Mouse (Mus musculus): ENCODE data around the gene 4930467E23Rik. TPM values are rescaled to one million over a fixed set of nuclear protein-coding genes. Genes with fewer than 3 reads are reported as not detected.
"Not testable (repeated sequence)": the region's sequence is repeated elsewhere in the genome, so short reads cannot be mapped to it uniquely, and the experiment has no call there.

The 4930467E23Rik gene
- polyA plus RNA-seq, 1 experiment from 2014 or later, result not detected

DNA sequence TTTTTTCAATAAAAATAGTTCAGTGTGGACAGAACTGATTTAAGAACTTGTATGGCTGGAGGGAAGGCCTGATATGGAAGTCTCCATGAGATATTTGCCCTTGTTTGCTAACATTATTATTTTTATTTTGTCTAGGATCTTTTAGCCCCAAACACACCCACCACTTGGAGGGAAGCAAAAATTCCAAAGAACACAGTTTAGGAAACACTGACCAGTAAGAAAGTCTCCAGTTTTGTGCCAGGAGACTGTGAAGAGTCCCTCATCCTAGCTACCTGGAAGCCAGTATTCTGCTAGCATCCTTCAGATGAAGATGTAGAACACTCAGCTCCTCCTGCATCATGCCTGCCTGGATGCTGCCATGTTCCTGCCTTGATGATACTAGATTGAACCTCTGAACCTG lies 25.5 kb upstream of the 4930467E23Rik start:
- H3K27me3 ChIP-seq; H3K4me3 ChIP-seq; H3K9me3 ChIP-seq (replicated peaks); H3K36me3 ChIP-seq (ENCODE audit: poor library complexity, severe bottlenecking); H3K27ac ChIP-seq; H3K9ac ChIP-seq; H3K4me1 ChIP-seq; H3K4me2 ChIP-seq; ATAC-seq: not testable (repeated sequence)

DNA sequence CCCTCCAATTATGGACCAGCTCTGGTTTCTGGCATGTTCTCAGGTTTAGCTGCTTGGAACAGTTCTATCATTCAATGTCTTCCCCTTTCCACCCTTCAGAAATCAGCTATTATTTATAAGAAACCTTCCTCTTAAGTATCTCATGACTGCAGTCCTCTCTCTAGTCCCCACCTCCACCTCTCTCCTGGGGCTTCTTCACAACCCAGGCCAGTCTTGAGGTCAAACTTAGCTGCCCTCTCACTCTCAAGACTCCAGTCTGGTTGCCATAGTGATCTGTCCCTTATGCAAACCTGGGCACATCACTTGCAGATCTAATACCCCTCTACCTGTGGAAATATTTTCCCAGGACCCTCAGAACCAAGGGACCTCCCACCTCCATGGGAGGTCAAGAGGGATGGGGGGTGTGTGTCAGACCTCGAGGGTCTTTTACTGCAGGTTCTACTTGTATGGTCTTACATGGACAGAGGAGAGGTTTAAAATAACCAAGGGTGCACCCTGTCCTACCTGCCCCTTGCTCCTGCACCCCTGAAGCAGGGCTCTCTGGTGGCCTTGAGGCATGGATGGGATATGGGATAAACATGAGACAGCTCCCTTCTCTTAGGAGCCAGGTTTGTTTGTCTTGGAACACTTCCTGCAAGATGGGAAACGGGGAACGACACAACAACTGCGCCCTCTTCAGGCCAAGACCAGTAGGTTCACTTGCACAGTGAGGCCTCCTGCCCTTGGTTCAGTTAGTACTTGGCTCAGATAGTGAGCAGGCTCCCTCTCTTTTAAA lies 24.7 kb upstream of the 4930467E23Rik start:
- WGBS, result 57% methylated on average over 4 of the region's 4 CpGs
- not testable (repeated sequence) for H3K4me3 ChIP-seq; H3K36me3 ChIP-seq (ENCODE audit: poor library complexity, severe bottlenecking); H3K4me2 ChIP-seq; H3K27ac ChIP-seq; H3K4me1 ChIP-seq; ATAC-seq; H3K27me3 ChIP-seq; H3K9ac ChIP-seq
- peaks cover 12% of the 10 kb centered on the region for H3K9me3 ChIP-seq (replicated peaks)

DNA sequence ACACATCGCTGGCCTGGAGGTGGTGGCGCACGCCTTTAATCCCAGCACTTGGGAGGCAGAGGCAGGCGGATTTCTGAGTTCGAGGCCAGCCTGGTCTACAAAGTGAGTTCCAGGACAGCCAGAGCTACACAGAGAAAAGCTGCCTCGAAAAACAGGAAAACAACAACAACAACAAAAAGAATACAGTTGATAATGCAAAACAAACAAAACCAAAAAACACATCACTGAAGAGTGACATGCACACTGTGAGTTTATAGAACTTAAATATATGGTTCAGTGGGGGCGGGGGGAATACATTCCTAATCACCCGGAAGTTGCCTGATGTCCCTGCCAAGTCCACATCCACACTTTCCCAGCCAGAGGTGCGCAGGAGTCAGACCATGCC lies 24.2 kb upstream of the 4930467E23Rik start:
- H3K9me3 ChIP-seq (replicated peaks), result peaks cover 12% of the 10 kb centered on the region
- not testable (repeated sequence) for H3K9ac ChIP-seq; H3K4me1 ChIP-seq; H3K27ac ChIP-seq; H3K36me3 ChIP-seq (ENCODE audit: poor library complexity, severe bottlenecking); ATAC-seq; H3K4me2 ChIP-seq; H3K27me3 ChIP-seq; H3K4me3 ChIP-seq
- WGBS, result 80% methylated on average over 9 of the region's 9 CpGs

DNA sequence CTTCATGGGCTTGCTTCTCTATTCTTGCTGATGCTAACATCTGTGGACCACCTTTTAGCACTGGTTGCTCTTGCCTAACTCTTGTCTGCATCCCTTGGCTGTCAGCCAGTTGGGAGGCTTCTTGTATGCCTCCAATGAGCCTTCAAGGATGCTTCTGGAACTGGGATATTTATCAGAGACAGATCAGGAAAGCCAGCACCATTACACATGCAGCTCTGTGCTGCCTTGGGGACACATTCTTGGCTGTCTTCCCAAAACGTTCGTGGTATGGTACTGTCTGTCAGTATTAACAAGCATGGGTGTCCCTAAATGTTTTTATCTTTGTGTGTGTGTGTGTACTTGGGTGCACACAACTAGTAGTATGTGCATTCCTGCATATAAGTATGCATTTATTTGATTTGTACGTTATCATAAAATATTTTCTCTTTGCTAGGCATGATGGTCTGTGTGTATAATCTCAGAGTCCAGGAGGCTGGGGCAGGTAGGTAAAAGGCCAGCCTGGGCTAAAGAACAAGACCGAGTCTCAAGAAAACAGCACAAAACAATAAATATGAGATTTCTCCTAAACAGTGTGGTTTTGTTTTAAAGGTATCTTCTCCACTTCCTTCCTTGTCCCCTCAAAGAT lies 23.2 kb upstream of the 4930467E23Rik start:
- not testable (repeated sequence) for ATAC-seq; H3K4me1 ChIP-seq; H3K9ac ChIP-seq; H3K27ac ChIP-seq; H3K27me3 ChIP-seq; H3K4me3 ChIP-seq; H3K4me2 ChIP-seq; H3K36me3 ChIP-seq (ENCODE audit: poor library complexity, severe bottlenecking)
- H3K9me3 ChIP-seq (replicated peaks), result peaks cover 12% of the 10 kb centered on the region
- WGBS, result 85% methylated on average over 4 of the region's 4 CpGs

DNA sequence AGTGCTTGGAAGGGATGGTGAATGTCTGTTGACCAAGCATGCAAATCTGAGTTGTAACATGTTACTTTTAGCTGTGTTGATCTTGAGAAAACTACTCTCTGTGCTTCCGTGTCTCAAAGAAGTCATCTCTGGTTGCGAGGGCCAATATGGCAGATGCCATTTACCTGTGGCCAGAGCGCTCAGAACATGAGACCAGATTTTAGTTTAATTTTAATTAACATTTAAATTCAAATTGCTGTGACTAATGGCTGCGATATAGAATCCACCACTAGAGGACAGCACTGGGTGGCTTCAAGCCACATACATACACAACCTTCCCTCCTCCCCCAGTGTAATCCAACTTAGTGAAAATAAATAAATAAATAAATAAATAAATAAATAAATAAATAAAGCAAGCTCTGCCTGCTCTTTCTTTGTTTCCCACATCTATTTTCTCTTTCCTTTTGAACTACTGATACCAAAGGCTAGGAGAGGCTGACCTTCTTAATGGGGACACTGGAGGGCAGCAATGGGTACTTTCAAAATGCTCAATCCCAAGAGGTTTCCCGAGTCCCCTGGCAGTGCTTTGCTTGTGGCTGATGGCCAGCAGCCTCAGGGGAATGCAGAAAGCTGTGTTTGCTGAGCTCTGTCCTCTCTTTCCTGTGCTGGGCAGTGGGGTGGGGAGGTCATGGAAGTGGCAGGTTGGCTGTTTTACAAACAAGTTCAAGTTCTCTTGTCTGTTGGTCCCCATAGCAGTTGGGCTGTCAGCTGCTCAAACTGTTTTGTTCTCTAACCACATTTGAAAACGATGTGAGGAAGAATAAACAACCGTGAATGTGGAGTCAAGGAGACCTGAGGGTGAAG lies 22.2 kb upstream of the 4930467E23Rik start:
- H3K4me1 ChIP-seq; H3K27ac ChIP-seq; H3K9ac ChIP-seq; H3K27me3 ChIP-seq; H3K36me3 ChIP-seq (ENCODE audit: poor library complexity, severe bottlenecking); H3K4me2 ChIP-seq; ATAC-seq; H3K4me3 ChIP-seq: not testable (repeated sequence)
- WGBS, result 71% methylated on average over 7 of the region's 7 CpGs
- H3K9me3 ChIP-seq (replicated peaks), result peaks cover 12% of the 10 kb centered on the region

DNA sequence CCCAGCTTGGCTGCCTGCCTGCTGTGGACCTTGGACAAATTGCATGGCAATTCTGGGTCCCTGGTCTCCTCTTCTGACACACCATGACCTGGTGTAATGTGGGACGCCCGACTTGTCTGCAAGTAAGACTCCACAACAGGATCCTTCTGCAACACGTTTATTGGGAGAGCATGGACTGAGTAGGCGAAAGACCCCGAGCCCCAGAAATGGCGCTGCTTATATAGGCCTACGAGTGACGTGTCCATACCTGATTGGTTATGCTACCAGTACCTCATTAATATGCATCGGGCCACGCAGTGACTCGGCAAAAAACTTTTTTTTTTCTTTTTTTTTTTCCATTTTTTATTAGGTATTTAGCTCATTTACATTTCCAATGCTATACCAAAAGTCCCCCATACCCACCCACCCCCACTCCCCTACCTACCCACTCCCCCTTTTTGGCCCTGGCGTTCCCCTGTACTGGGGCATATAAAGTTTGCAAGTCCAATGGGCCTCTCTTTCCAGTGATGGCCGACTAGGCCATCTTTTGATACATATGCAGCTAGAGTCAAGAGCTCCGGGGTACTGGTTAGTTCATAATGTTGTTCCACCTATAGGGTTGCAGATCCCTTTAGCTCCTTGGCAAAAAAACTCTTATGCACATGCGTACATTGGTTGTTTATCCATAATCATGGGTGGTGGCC lies 21.5 kb upstream of the 4930467E23Rik start:
- not testable (repeated sequence) for H3K27me3 ChIP-seq
- peak; percentile 30; the same call in 1 of the 2 replicates for ATAC-seq
- 86% methylated on average over 13 of the region's 15 CpGs for WGBS

DNA sequence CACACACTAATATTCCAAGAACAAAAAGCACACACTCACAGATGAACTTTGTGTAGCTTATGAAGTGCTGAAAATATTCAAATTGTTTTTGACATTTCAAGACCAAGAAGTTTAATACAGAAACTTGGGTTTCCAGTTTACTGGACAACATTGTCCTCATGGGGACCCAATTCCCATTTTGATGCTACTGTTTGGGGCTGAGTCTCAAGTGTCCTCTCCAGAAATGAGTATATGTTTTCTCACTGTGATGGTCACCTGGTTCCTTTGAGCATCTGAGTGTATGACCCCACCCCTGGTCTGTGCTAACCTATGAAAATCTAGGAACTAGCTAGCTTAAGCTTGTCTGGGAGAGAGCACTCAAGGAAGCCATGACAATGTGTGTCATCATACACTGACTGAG lies 20.4 kb upstream of the 4930467E23Rik start:
- ATAC-seq, result not testable (repeated sequence)

More for the DNA sequence above, 21.5 kb upstream of the 4930467E23Rik start:
- H3K9me3 ChIP-seq (replicated peaks), result peaks cover 16% of the 10 kb centered on the region
- not testable (repeated sequence) for H3K4me3 ChIP-seq; H3K4me1 ChIP-seq; H3K4me2 ChIP-seq; H3K36me3 ChIP-seq (ENCODE audit: poor library complexity, severe bottlenecking); H3K27ac ChIP-seq; H3K9ac ChIP-seq

DNA sequence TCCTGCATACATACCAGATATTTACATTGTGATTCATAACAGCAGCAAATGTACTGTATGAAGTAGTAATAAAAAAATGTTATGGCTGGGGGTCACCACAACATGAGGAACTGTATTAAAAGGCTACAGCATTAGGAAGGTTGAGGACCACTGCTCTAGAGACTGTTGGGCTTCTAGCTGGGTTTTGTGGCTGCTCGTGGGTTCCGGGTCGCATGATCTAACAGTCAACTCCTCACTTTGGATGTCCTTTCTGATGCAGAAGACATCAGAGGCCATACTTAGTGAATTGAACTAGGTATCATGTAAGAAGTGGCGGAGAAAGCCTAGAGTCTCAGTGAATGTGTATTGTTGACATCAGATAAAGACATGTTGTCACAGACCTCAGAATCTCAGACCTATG lies 19.9 kb upstream of the 4930467E23Rik start:
- H3K4me2 ChIP-seq; H3K36me3 ChIP-seq (ENCODE audit: poor library complexity, severe bottlenecking); H3K9ac ChIP-seq; H3K27ac ChIP-seq; H3K27me3 ChIP-seq; H3K4me3 ChIP-seq; ATAC-seq; H3K4me1 ChIP-seq: not testable (repeated sequence)
- WGBS, result 92% methylated on average over 4 of the region's 4 CpGs
- peaks cover 21% of the 10 kb centered on the region for H3K9me3 ChIP-seq (replicated peaks)

More for the DNA sequence above, 20.4 kb upstream of the 4930467E23Rik start:
- not testable (repeated sequence) for H3K4me2 ChIP-seq; H3K27ac ChIP-seq; H3K9ac ChIP-seq; H3K36me3 ChIP-seq (ENCODE audit: poor library complexity, severe bottlenecking); H3K4me1 ChIP-seq; H3K4me3 ChIP-seq; H3K27me3 ChIP-seq
- H3K9me3 ChIP-seq (replicated peaks), result peaks cover 21% of the 10 kb centered on the region

DNA sequence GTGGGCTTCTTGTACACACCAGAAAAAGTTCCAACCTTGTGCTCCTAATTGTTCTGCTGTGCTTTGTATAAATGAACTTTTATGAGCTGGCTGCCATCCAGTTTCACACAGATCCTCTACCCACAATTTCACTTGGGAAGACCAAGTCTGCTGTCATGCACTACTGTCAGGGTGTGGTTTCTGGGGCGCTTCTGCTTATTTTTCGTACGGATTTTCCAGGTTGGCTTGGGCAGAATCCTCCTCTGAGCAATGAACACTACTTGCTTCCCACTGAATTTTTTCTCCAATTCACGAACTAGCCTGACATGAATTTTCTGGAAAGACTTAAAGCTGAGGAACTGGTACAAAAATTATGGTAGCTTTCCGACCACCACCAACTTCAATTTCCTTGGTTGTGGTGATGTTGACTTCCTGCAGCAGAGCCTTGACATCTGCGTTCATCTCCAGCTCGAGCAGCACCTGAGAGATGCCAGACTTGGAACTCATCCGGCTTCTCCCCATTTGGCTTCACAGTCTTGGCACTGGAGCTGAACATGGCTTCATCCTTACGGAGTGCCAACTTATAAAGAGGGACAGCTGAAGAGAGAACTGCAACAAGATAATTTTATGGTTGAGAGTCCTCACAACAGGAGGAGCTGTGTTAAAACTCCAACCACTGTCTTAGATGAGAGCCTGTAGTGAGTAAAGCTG lies 18.1 kb upstream of the 4930467E23Rik start:
- WGBS, result 90% methylated on average over 8 of the region's 9 CpGs
- H3K4me1 ChIP-seq; H3K9ac ChIP-seq; H3K36me3 ChIP-seq (ENCODE audit: poor library complexity, severe bottlenecking); H3K4me2 ChIP-seq; H3K4me3 ChIP-seq; H3K27ac ChIP-seq; H3K27me3 ChIP-seq: not testable (repeated sequence)
- peaks cover 21% of the 10 kb centered on the region for H3K9me3 ChIP-seq (replicated peaks)
- 0 out of 2 replicates have a peak, but pooled peaks have one; percentile 41 for ATAC-seq

DNA sequence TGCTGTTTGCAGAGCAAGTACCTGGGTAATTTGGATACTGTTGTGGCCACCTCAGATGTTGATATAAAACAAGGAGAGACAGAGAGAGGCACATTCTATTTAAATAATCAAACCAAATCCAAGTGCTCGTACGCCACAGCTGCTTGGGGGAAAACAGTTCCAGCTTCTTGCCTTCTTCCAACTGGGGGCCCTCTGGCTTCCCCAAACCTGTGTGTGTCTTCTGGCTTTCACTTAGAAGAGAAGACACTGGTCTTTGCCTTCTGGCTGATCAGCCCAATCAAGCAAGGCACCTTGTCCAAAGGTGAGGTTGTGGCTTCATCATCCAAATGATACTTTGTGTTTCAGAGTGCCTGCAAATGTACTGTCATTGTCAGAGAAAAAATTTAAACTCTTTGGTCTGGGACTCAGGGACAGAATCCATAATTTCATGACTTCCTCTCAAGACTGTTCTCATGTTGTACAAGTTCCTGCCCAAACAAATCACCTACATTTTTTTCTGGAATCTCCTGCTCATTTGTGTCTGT lies 17.1 kb upstream of the 4930467E23Rik start:
- not testable (repeated sequence) for ATAC-seq; H3K36me3 ChIP-seq (ENCODE audit: poor library complexity, severe bottlenecking); H3K4me2 ChIP-seq; H3K27me3 ChIP-seq; H3K9ac ChIP-seq; H3K4me1 ChIP-seq; H3K4me3 ChIP-seq; H3K27ac ChIP-seq
- peaks cover 17% of the 10 kb centered on the region for H3K9me3 ChIP-seq (replicated peaks)
- 89% methylated on average over 2 of the region's 2 CpGs for WGBS

DNA sequence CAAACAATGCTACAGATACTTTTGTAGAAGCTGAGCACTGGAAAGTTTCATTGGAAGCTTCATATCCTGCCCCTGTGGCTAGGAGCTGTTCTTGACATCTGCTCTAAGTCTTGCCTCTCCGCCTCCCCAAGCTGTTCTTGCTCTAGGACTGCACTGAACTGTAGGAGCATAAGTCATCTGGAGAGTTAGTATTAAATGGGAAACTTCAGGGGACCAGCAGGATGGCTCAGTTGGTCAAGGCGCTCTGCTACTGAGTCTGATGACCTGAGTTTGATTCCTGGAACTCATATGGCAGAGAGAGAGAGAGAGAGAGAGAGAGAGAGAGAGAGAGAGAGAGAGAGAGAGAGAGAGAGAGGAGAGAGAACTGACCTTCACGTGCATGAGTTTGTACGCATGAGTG lies 16.6 kb upstream of the 4930467E23Rik start:
- not testable (repeated sequence) for ATAC-seq; H3K27me3 ChIP-seq; H3K4me3 ChIP-seq; H3K4me2 ChIP-seq; H3K27ac ChIP-seq; H3K36me3 ChIP-seq (ENCODE audit: poor library complexity, severe bottlenecking); H3K9ac ChIP-seq; H3K4me1 ChIP-seq
- H3K9me3 ChIP-seq (replicated peaks), result peaks cover 14% of the 10 kb centered on the region
- 85% methylated on average over 4 of the region's 4 CpGs for WGBS
